Mouse (Mus musculus): ENCODE measurements around the gene Rps11. TPM values are rescaled to one million over a fixed set of nuclear protein-coding genes. Genes with fewer than 3 reads are reported as not detected.

The Rps11 gene
- polyA plus RNA-seq, 1 experiment = 1,675 TPM

DNA sequence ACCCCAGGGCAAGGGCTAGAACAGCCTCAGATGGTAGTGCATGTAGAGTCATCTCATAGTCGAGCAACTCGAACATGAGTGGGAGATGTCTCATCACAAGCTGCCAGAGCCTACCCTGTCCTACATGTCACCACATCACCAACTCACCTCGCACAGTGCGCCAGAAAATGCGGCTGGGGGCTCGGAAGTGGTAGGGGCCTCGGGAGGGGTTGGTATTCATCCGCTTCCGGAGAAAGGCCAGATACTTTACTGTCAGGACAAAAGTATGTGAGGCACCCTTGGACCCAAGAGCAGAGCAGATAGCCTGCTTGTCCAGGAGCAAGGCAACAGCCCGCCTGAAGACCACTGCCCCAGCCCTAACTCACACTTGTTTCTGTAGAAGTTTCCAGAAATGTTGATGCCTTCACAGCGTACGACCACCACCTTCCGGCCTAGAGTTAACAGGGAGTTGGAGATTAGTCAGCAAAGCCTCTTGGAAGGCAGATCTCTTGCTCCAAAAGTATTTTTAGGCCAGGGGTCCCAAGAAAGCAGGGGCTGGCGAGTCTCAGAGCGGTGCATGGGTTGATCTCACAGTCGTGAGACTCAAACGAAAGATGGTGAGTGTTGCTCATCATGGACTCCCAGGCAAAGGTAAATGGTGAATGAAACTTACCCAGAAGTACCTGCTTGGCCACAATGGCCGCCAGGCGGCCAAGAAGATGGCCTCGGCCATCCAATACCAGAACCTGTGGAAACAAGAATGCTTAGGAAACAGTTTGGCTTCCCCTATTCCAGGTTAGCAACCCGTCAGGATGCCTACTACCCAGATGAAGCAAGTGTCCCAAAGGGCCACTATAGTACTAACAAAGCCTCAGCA lies 2.8 kb upstream of the Rps11 start:
- Histone ChIP-seq H3K27ac (ENCODE audit: insufficient read depth, low read depth, low read length) (peak overlapping the region; percentile 84), H3K4me1 (ENCODE audit: control insufficient read depth, insufficient read depth, low read length) (peaks cover 20% of the 10 kb centered on the region)

DNA sequence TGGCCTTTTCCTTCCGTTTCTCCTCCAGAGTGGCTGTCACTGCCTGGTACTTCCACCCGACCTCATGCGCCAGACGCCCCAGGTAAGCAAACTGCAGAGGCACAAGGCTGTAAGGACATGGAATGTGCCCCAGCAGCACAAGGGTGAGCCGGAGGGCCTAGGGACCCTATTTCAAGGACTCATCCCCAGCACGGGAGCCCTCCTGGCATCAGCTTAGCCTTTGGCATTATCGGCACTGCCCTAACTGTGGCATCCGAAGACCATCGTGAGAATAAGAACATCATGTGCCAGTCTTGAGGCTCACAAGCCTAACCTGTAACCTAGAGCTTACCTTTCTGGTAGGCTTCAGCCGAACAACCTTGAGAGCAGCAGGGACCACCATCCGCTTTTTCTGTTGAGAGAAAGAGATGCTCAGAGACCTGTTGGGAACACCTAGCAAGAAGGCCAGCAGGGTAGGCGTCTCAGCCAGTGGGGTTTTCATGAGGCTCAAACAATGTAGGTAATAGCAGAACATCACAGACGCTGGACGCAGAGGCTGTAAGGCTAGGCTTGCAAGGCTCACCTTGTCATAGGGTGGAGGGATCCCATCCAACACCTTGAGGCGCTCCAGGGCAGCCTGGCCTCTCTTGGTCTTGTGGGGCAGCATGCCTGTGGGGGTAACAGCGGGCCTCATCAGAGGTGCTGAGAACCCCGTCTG lies 2.1 kb upstream of the Rps11 start:
- no peak for TF ChIP-seq CTCF (IDR thresholded peaks at IDR 0.05; ENCODE audit: low read depth, low read length)
- no peak for TF ChIP-seq POLR2A (IDR thresholded peaks at IDR 0.05; ENCODE audit: borderline replicate concordance, low read depth, low read length)
- peaks cover 28% of the 10 kb centered on the region for H3K4me1 ChIP-seq (ENCODE audit: control insufficient read depth, insufficient read depth, low read length)
- H3K4me3 ChIP-seq (ENCODE audit: insufficient read depth, low read length) = peak overlapping the region; percentile 72
- H3K27ac ChIP-seq (ENCODE audit: insufficient read depth, low read depth, low read length) = peak overlapping the region; percentile 84

More for the DNA sequence above, 2.8 kb upstream of the Rps11 start:
- TF ChIP-seq CTCF (IDR thresholded peaks at IDR 0.05; ENCODE audit: low read depth, low read length) (no peak), POLR2A (IDR thresholded peaks at IDR 0.05; ENCODE audit: borderline replicate concordance, low read depth, low read length) (no peak)
- H3K4me3 ChIP-seq (ENCODE audit: insufficient read depth, low read length) = peak overlapping the region; percentile 72

DNA sequence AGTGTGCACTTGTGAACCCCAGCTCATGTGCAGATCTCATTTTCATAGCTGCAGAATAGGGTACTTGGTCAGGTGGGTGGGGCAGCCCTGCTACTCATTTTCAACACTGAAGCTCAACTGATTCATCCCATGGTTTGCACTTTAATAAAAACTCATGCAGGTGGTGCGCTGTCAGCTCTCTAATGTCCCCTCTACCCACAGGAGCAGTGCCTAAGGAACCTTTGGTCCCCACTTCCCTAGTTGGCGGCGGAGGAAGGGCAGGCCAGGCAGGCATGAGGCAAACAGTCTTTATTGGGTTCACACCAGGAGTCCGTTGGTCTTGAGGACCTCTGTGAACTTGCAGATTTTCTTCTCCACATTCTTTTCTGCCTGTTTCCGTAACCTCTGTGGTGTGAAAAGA lies 1.4 kb upstream of the Rps11 start:
- Histone ChIP-seq H3K4me1 (ENCODE audit: control insufficient read depth, insufficient read depth, low read length) (peaks cover 28% of the 10 kb centered on the region), H3K27ac (ENCODE audit: insufficient read depth, low read depth, low read length) (peak overlapping the region; percentile 84; the same call in 1 of the 2 replicates), H3K4me3 (ENCODE audit: insufficient read depth, low read length) (peak overlapping the region; percentile 72)

DNA sequence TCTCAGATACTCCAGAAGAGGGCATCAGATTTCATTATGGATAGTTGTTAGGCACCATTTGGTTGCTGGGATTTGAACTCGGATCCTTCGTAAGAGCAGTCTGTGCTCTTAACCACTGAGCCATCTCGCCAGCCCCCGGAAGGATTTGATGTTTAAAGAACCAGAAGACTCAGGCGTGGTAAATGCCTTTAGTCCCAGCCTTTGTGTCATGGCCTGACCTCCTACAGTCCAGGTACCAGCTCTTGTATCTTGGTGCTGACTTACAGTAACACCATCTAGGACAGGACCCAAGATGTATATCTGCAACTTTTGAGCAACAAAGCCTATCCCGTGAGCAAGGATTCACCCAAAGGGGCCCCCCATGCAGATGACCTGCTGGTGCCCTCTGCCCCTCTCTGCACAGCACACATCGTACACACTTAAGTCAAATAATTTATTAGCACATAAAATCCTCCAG lies 933 bp upstream of the Rps11 start:
- H3K4me1 ChIP-seq (ENCODE audit: control insufficient read depth, insufficient read depth, low read length) = peaks cover 27% of the 10 kb centered on the region
- TF ChIP-seq CTCF (IDR thresholded peaks at IDR 0.05; ENCODE audit: low read depth, low read length) (no peak; the same call in 1 of the 2 replicates), POLR2A (IDR thresholded peaks at IDR 0.05; ENCODE audit: borderline replicate concordance, low read depth, low read length) (no peak)
- H3K27ac ChIP-seq (ENCODE audit: insufficient read depth, low read depth, low read length) = peak overlapping the region; percentile 84
- H3K4me3 ChIP-seq (ENCODE audit: insufficient read depth, low read length) = peak overlapping the region; percentile 13

DNA sequence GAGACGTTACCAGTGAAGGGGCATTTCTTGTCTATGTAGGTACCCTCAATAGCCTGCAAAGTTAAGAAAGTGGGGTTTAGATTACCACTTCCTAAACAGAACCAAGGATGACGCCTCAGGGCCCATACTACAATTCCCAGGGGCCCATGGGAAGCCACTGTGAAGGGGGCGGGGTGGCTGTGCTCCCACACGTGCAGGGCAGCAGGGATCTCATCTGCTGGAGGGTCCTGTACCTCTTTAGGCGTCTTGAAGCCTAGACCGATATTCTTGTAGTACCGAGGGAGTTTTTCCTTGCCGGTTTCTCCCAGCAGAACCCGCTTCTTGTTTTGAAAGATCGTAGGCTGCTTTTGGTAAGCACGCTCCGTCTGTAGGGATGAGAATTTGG lies 1.1 kb downstream of the Rps11 start:
- peak overlapping the region; percentile 78 for H3K27ac ChIP-seq (ENCODE audit: insufficient read depth, low read depth, low read length)
- peak overlapping the region; percentile 87 for H3K4me3 ChIP-seq (ENCODE audit: insufficient read depth, low read length)
- H3K4me1 ChIP-seq (ENCODE audit: control insufficient read depth, insufficient read depth, low read length) = peaks cover 23% of the 10 kb centered on the region
- TF ChIP-seq CTCF (IDR thresholded peaks at IDR 0.05; ENCODE audit: low read depth, low read length) (no peak), POLR2A (IDR thresholded peaks at IDR 0.05; ENCODE audit: borderline replicate concordance, low read depth, low read length) (no peak)

DNA sequence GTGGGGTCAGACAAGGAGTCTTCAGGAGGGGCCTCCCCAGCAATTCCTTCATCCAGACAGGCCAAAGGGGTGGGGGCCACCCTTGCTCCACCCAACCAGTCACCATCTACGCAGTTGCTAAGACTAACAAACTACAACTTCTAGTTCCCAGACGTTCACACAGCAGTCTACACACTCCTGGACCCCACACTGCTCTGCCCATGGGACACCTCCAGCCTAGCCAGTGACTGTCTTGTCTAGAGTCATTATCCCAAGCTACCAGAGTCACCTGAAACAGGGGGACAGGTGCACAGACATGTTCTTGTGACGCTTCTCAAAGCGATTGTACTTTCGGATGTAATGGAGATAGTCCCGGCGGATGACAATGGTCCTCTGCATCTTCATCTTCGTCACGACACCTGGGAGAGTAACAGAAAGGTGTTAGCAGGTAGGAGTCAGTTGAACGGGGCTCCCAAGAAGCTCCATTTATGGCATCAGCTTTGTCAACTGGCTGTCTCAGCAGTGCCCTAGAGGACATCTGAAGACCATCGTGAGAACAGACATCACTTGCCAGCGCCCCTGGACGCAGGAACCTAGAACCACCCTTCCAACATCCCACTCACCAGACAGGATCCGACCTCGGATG lies 1.6 kb downstream of the Rps11 start:
- no peak overlapping the region for H3K27ac ChIP-seq (ENCODE audit: insufficient read depth, low read depth, low read length)
- H3K4me1 ChIP-seq (ENCODE audit: control insufficient read depth, insufficient read depth, low read length) = peaks cover 23% of the 10 kb centered on the region
- H3K4me3 ChIP-seq (ENCODE audit: insufficient read depth, low read length) = peak overlapping the region; percentile 87
- TF ChIP-seq POLR2A (IDR thresholded peaks at IDR 0.05; ENCODE audit: borderline replicate concordance, low read depth, low read length) (no peak), CTCF (IDR thresholded peaks at IDR 0.05; ENCODE audit: low read depth, low read length) (no peak)

DNA sequence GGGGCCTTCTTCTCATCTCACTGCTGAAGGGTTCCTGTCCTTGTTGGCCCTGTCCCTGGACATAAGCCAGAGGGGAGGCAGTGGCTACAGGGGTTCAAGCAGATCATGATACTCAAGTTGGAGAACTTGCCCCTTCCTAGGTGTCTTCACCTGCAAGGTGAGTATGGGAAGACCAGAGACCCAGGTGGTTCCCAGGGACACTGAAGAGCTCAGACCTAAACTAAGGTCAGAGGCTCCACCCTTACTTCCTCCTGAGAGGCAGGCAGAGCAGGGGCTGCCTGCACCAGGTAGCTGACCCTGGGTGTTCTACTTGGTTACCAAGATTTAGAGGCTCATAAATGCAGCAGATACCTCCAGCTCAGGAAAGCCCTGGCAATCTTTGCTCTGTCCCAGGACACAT lies 2.3 kb downstream of the Rps11 start:
- TF ChIP-seq POLR2A (IDR thresholded peaks at IDR 0.05; ENCODE audit: borderline replicate concordance, low read depth, low read length) (no peak), CTCF (IDR thresholded peaks at IDR 0.05; ENCODE audit: low read depth, low read length) (no peak)

DNA sequence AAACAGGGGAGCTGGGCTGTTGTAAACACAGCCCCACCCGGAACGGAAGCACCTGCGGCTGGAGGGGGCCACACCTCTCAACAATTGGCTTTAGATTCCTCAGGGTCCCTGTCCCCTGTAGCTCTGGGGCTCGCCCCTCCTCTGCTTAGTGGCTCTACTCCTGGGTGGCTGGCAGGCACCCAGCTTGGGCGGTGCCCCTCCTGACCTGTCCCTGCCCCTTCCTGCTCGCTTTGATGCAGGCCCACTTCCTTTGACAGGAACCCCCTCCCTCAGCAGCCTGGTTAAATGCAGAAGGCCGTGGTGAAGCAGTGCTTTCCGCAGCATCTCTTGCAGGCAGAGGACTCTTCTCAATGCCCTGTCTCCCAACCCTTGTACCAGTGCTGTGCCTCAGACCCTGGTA lies 2.8 kb downstream of the Rps11 start:
- no peak overlapping the region for H3K4me3 ChIP-seq (ENCODE audit: insufficient read depth, low read length)
- H3K27ac ChIP-seq (ENCODE audit: insufficient read depth, low read depth, low read length) = no peak overlapping the region
- H3K4me1 ChIP-seq (ENCODE audit: control insufficient read depth, insufficient read depth, low read length) = peaks cover 22% of the 10 kb centered on the region
- TF ChIP-seq CTCF (IDR thresholded peaks at IDR 0.05; ENCODE audit: low read depth, low read length) (no peak), POLR2A (IDR thresholded peaks at IDR 0.05; ENCODE audit: borderline replicate concordance, low read depth, low read length) (no peak)

More for the DNA sequence above, 2.3 kb downstream of the Rps11 start:
- Histone ChIP-seq H3K4me1 (ENCODE audit: control insufficient read depth, insufficient read depth, low read length) (peaks cover 23% of the 10 kb centered on the region), H3K4me3 (ENCODE audit: insufficient read depth, low read length) (no peak overlapping the region), H3K27ac (ENCODE audit: insufficient read depth, low read depth, low read length) (no peak overlapping the region)

DNA sequence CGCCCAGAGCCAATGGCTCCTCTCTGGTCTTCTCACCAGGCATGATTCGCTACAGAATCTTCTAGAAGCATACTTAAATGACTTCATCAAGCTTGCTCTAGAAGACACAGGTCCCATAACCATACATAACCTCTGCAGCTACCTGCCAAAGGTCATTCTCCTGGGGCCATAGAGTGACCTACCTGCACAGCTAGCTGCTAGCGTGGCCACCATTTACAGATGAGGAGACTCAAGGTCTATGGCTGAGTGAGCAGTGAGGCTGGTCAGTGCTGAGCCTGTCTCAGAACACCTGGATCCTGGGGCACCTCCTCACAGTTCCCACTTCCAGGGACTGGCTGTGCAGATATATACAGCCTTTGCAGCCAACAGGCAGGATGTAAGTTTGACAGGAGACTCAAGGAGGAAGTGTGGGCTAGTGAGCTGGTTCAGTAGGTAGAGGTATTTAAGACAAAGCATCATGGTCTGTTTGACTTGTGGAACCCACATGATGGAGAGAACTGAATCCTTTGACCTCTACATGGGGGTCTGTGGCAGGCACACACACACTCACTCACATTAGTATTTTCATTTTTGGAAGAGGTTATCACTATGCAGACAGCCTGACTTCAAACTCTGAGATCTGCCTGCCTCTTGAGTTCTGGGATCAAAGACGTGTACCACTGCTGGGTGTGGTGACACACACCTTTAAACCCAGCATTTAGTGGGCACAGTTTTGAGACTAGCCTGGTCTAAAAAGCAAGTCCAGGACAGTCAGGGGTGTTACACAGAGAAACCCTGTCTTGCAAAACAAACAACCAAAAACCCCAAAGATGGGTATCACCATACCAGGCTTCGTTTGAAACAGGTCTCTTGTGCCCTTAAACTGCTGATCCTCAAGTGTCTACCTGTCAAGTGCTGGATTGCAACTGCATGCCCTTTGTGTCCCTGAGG lies 4.2 kb downstream of the Rps11 start:
- H3K27ac ChIP-seq (ENCODE audit: insufficient read depth, low read depth, low read length) = no peak overlapping the region
- no peak overlapping the region for H3K4me3 ChIP-seq (ENCODE audit: insufficient read depth, low read length)
- H3K4me1 ChIP-seq (ENCODE audit: control insufficient read depth, insufficient read depth, low read length) = peaks cover 19% of the 10 kb centered on the region
- TF ChIP-seq CTCF (IDR thresholded peaks at IDR 0.05; ENCODE audit: low read depth, low read length) (no peak), POLR2A (IDR thresholded peaks at IDR 0.05; ENCODE audit: borderline replicate concordance, low read depth, low read length) (no peak)

Measured in bone marrow macrophage, adult 2 months (primary cell).